Mouse (Mus musculus) C2C12 (cell line): ENCODE measurements around the gene Klf4. TPM values are rescaled to one million over a fixed set of nuclear protein-coding genes. Genes with fewer than 3 reads are reported as not detected.

Source experiments
- H3K27me3 ChIP-seq: one replicate; pipeline ENCODE4 v1.6.1; 2011; ENCODE audit not compliant: control insufficient read depth, insufficient read depth, insufficient read length
- H3K36me3 ChIP-seq: one replicate; pipeline ENCODE4 v1.6.1; 2011; ENCODE audit not compliant: control insufficient read depth, insufficient read depth
- H3K4me3 ChIP-seq: one replicate; pipeline ENCODE4 v1.5.1; 2011; ENCODE audit warnings: mild to moderate bottlenecking, control low read depth; ENCODE audit not compliant: poor library complexity, insufficient read depth, severe bottlenecking
- H3K79me2 ChIP-seq: one replicate; pipeline ENCODE4 v1.6.1; 2011; ENCODE audit not compliant: control insufficient read depth, insufficient read depth
- H3K79me3 ChIP-seq: one replicate; pipeline ENCODE4 v1.6.1; 2011; ENCODE audit warnings: low read depth, control low read depth
- H3ac ChIP-seq: one replicate; pipeline ENCODE3; 2011; ENCODE audit warnings: low read depth; ENCODE audit not compliant: control insufficient read depth, insufficient read length
- CEBPB ChIP-seq: IDR thresholded peaks from one replicate; pipeline ENCODE4 v1.6.1; 2011; ENCODE audit warnings: low read depth, mild to moderate bottlenecking, control low read depth, moderate library complexity
- CTCF ChIP-seq: IDR thresholded peaks from one replicate; pipeline ENCODE4 v1.5.1; 2011; ENCODE audit not compliant: control insufficient read depth, insufficient read depth, insufficient read length
- FOSL1 ChIP-seq: IDR thresholded peaks from one replicate; pipeline ENCODE4 v1.8.0; 2011; ENCODE audit warnings: mild to moderate bottlenecking, low read length; ENCODE audit not compliant: poor library complexity, insufficient read depth, severe bottlenecking
- MAX ChIP-seq: IDR thresholded peaks from one replicate; pipeline ENCODE4 v1.6.1; 2011; ENCODE audit warnings: mild to moderate bottlenecking, control low read depth
- MYOD1 ChIP-seq: IDR thresholded peaks from one replicate; pipeline ENCODE4 v1.6.1; 2011; ENCODE audit warnings: low read depth; ENCODE audit not compliant: control insufficient read depth, insufficient read length
- MYOG ChIP-seq: IDR thresholded peaks from one replicate; pipeline ENCODE4 v1.6.1; 2011; ENCODE audit not compliant: control insufficient read depth, insufficient read length; ENCODE audit errors: extremely low read depth
- USF1 ChIP-seq: IDR thresholded peaks from one replicate; pipeline ENCODE4 v1.6.1; 2011; ENCODE audit warnings: low read depth, mild to moderate bottlenecking, control low read depth, moderate library complexity
- polyA plus RNA-seq: library from polyadenylated mRNA; unstranded; fragments of >200 nt; fragmentation: generic; extraction: Trizol; gene quantifications from one replicate; pipeline ENCODE4 v1.2.1, GENCODE M21; 2012; ENCODE audit warnings: missing spikeins

Gene Klf4
- polyA plus RNA-seq, 1 experiment, result 11.0 TPM

GRCm38 (mm10) chr4:55526247-55527115 lies 5.8 kb downstream of the Klf4 start:
- H3K27me3 ChIP-seq, result no peaks in the 10 kb centered on the region
- no peak for TF ChIP-seq USF1
- no peak for TF ChIP-seq MYOD1
- TF ChIP-seq MYOG, result no peak
- TF ChIP-seq CEBPB, result no peak
- TF ChIP-seq CTCF, result no peak
- H3K79me2 ChIP-seq, result peaks cover 13% of the 10 kb centered on the region
- H3ac ChIP-seq, result no peak overlapping the region
- peaks cover 6% of the 10 kb centered on the region for H3K36me3 ChIP-seq
- H3K4me3 ChIP-seq, result no peak overlapping the region
- H3K79me3 ChIP-seq, result no peaks in the 10 kb centered on the region

GRCm38 (mm10) chr4:55523921-55524320 lies 8.3 kb downstream of the Klf4 start:
- Histone ChIP-seq H3K36me3 (peaks cover 6% of the 10 kb centered on the region), H3ac (no peak overlapping the region), H3K27me3 (no peaks in the 10 kb centered on the region), H3K4me3 (no peak overlapping the region), H3K79me3 (no peaks in the 10 kb centered on the region), H3K79me2 (no peaks in the 10 kb centered on the region)
- TF ChIP-seq CTCF, result no peak
- no peak for TF ChIP-seq MYOG
- no peak for TF ChIP-seq USF1
- TF ChIP-seq CEBPB, result no peak
- TF ChIP-seq FOSL1, result no peak
- no peak for TF ChIP-seq MAX
- no peak for TF ChIP-seq MYOD1

DNA sequence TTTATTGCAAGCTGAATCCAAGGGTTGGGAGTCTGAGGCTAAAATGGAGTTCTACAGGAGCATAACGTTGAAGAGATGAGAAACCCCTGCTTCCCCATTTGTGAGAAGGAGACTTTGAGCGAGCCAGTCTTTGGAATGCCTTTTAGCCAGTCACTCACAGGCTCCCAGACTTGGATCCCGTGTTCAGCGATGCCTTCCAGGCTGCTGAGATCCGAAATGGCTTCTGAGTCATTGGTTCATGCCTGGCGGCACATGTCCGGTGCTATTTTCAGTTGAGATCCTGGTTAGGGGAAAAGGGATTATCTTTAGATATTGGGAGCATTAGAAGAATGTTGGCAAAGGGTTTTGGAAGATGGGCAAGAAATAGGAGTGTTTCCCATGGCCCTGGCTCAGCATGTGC lies 14.8 kb downstream of the Klf4 start:
- H3K27me3 ChIP-seq, result no peaks in the 10 kb centered on the region
- no peaks in the 10 kb centered on the region for H3K79me2 ChIP-seq
- H3K79me3 ChIP-seq, result no peaks in the 10 kb centered on the region
- no peak overlapping the region for H3K4me3 ChIP-seq
- TF ChIP-seq MYOG (no peak), MAX (no peak), FOSL1 (no peak), CEBPB (no peak), MYOD1 (no peak), USF1 (no peak), CTCF (no peak)
- H3ac ChIP-seq, result no peak overlapping the region
- no peaks in the 10 kb centered on the region for H3K36me3 ChIP-seq

DNA sequence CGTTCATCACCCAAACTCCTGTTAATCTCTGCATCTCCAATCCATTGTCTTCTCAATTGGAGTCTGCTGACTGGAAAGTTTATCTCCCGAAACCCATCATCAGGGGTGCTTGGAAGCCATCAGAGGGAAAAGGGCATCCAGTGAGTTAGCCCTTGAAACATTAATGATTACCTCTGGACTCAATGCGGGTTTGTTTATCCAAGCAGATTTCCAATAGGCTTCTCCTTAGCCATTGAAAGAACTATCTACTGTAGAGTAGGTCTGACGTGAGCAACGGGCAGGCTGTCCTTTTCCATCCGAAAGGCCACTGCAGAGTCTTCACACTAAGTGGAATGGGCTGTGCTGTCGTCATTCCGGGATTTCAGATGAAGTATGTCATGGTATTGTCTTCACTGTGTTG lies 16.2 kb downstream of the Klf4 start:
- Histone ChIP-seq H3K27me3 (no peaks in the 10 kb centered on the region), H3K79me2 (no peaks in the 10 kb centered on the region), H3K4me3 (no peak overlapping the region), H3K79me3 (no peaks in the 10 kb centered on the region), H3K36me3 (no peaks in the 10 kb centered on the region), H3ac (no peak overlapping the region)
- TF ChIP-seq CTCF (no peak), MAX (no peak), FOSL1 (no peak), USF1 (no peak), MYOG (no peak), MYOD1 (no peak)

- TF ChIP-seq MYOG (no peak), CTCF (peak; percentile 24), CEBPB (no peak)
- H3K79me2 ChIP-seq, result no peaks in the 10 kb centered on the region
- no peak overlapping the region for H3K4me3 ChIP-seq
These were observed 17.5 kb downstream of the Klf4 start for GRCm38 (mm10) chr4:55514733-55515176.

GRCm38 (mm10) chr4:55513615-55514279 lies 18.5 kb downstream of the Klf4 start:
- no peaks in the 10 kb centered on the region for H3K36me3 ChIP-seq
- no peak overlapping the region for H3ac ChIP-seq
- no peak for TF ChIP-seq MYOD1
- no peak for TF ChIP-seq USF1
- TF ChIP-seq FOSL1, result no peak
- no peaks in the 10 kb centered on the region for H3K79me2 ChIP-seq
- H3K4me3 ChIP-seq, result no peak overlapping the region
- H3K27me3 ChIP-seq, result no peaks in the 10 kb centered on the region
- no peaks in the 10 kb centered on the region for H3K79me3 ChIP-seq

More at GRCm38 (mm10) chr4:55514733-55515176, 17.5 kb downstream of the Klf4 start:
- Histone ChIP-seq H3K27me3 (no peaks in the 10 kb centered on the region), H3ac (no peak overlapping the region), H3K79me3 (no peaks in the 10 kb centered on the region), H3K36me3 (no peaks in the 10 kb centered on the region)
